Mouse (Mus musculus) left cerebral cortex, adult 8-10 months (tissue): ENCODE measurements around the gene Eef1akmt1. TPM values are rescaled to one million over a fixed set of nuclear protein-coding genes. Genes with fewer than 3 reads are reported as not detected.

Experiments used
- DNase-seq, 2 experiments: peaks; one replicate each; pipeline ENCODE4 v3.0.0; 2022; ENCODE audit warnings: low spot score in 2 of 2
- total RNA-seq, 4 experiments: library from RNA; stranded (reverse); gene quantifications; 2 replicates each; pipeline ENCODE4 v1.2.4; 2022

Gene Eef1akmt1
- total RNA-seq, 4 experiments from 2014 or later: 29.1 to 35.0 (median 29.7) TPM

DNA sequence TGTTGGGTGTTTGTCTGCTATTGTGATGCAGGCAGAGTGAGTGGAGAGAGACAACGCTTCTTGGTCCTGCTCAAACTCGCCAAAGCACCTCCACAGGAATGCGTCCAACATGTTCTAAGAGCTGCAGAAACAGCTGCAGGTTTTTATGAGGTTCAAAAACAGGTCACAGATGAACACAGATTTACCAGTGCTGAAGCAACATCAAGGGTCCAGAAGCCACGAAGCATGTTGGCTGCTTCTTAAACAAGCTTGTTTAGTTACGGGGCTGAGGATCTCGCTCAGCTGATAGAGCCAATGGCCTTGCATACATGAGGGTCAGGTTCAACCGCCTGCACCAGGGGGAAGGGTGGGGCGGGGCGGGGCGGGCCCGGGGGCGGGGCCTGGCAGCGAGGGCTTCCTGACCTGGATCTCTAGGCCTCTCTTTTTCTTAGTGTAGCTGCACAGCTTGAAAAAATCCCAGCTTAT, 24.8 kb downstream of the Eef1akmt1 start:
- no peak for DNase-seq

DNA sequence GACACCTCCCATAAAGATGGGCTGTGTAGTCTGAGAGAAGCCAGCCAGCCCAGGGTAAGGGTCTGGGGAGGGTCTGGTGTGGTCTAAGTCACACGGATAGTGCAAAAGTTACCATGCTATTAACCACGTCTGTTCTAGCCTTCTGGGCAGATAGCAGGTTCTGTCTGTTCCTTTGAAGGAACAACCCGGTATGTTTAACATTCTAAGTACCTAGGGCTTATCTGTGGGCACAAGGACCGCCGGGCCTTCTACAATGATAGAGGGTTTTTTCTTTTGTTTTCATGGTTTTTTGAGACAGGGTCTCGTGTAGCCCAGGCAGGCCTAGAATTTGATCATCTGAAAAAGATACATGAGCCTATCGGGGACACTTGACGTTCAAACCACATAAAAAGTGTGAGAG, 25.3 kb downstream of the Eef1akmt1 start:
- DNase-seq: no peak

DNA sequence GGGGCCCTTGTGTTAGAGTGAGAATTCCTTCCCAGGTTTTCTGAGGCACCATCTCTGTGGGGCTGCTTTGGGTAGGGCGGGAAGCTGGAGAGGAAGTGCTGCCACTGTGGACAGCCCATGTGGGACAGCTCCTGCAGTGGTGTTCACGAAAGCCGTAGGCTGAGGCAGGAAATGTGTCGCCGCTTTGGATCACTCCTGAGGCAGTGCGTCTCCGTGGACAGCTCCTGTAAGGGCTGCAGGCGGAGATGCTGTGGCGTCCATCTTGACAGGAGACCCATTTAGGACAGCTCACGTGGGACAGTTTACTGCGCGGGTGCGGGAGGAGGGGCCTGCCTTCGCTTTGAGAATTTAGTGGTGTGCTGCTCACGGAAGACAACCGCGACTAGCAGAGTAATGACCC, 25.9 kb downstream of the Eef1akmt1 start:
- DNase-seq: no peak

DNA sequence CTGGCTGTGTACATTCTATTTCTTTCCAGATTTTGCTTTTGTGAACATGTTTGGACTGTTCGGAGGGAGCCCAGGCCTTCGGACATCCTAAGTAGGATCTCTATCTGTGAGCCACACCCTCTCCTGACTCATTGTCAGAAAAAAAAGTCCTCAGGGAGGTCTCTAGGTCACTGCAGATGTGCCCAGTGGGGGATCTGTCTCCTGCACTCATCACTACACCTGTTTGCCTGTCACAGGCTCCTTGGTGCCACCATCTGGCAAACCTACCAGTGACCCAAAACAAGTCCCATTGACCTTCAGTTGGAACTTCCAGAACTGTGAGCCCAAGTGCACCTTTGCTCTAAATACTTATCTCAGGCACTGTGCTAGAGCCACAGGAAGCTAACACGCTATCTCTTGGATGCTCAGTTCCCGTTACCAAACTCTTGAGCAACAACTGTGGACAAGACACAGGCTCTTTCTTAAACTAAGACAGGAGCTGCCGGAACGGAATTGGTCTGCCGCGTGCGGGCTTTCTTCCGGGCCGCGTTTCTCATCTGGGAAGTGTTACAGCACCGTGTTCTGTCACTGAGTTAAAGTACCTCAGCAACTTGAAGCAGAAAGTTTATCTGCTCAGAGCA, 27.9 kb downstream of the Eef1akmt1 start:
- no peak for DNase-seq

DNA sequence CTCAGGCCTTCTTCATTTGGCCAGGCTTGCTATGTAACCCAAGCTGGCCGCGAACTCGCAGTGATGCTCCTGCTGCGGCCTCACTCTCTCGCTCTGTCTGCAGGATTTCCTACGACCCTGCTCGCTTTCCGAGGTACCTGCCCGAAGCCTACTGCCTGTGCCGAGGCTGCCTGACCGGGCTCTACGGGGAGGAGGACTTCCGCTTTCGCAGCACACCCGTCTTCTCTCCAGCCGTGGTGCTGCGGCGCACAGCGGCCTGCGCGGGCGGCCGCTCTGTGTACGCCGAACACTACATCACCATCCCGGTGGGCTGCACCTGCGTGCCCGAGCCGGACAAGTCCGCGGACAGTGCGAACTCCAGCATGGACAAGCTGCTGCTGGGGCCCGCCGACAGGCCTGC, 29.2 kb downstream of the Eef1akmt1 start:
- DNase-seq: no peak

DNA sequence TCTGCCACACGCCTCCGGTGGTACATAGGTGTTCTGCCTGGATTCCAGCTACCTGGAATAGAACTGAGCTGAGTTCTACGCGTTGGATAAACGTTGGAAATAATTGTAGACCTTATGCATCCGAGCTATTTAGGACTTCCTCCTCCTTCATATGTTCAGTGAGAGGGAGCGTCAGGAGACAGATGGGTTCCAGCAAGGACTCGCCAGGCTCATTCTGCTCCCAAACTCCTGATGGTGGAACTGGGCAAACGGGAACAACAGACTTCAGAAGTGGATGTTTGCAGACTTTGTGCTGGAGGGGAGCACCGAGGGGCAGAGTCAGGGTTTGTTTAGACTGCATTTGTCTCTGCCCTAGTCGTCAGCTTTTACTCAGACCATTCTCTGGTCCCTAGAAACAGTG, 30.7 kb downstream of the Eef1akmt1 start:
- peak in 1 of 2 experiments; percentile 63 for DNase-seq

DNA sequence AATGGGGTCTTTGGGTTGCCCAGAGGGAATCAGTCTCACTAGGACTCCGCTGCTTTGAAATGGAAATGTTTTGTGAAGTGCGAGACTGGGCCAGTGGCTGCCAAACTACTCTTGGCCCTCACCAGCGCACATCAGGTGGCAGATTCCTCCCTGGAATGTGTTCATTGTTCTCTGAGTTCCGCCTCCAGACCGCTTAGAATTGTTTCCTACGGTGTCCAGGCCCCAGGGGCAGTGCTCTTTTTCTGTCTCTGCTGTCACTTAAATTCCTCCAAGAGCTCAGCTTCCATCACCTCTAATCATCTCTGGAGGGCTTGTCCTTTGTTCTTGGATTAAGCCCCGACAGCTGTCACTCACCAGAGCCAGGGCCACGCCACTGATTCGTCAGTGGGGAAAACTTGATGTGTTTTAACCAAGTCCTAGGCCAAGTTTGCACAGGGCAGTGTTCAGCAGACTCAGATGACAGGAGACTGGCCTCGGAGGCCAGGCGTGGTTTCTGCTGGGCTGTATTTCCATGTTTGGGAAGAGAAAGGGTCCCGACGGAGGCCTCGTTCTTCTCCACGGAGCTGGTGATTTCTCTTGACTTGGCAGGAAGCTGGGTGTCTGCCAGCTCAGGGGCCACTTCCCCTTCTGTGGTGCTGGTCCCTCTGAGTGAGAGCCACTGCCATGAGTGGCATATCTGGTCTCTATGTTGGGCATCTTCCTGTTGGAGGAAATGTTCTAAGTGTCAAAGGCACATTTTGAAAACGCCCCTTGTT, 34.0 kb downstream of the Eef1akmt1 start:
- DNase-seq: no peak

DNA sequence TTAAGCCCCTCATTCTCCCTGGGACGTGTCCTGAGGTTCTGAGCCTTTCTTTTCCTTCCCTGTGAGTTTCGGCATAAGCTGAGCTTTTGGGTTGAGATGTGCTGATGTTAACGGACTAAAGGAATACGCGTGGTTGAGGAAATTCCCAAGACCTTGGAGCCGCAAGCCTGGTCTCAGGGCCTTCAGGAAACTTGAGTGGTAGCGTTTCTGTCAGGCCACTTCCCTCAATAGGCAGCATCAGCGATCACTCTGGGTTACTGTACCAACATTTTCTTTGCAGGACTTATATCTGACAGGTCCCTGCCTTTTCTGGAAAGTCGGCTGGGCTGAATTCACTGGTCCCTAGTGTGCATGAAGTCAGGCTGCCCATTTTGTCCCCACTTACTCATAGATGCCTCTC, 34.6 kb downstream of the Eef1akmt1 start:
- DNase-seq: no peak

DNA sequence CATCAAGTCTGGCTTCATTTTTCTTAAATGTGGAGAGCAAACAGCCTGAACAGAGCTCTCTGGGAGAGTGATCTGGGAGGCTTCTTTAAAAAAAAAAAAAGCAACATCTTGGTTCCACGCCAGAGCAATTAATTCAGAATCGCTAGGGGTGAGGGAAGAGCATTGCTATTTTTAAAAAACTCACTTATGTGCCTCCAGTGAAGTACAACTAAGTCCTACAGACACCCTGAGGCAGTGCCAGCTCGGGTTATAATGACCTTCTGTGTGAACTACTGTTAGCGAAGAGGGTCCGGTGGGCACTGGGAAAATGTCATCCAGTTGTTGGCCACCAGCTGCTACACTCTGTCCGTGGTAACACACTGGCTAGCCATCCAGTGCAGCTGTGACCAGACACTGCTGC, 35.8 kb downstream of the Eef1akmt1 start:
- DNase-seq: no peak

DNA sequence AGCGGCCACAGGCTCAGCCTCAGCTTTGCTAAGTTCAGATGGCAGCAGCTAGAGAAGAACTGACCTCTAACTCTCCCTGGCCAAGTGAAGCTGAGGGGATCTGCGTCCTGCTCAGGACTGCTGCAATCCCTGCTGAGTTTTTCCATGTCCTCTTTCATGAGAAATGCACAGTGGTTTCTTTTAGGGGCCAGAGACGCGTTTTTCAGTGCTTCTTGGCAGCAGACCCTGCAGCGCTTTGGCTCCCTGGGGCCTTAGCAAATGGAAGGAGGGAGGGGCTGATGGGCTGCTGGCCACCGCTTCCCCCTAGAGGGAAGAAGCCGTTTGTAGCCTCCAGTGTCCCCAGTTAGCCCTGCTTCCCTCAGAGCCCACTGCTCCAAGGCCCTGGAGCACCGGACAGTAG, 36.5 kb downstream of the Eef1akmt1 start:
- DNase-seq: no peak

DNA sequence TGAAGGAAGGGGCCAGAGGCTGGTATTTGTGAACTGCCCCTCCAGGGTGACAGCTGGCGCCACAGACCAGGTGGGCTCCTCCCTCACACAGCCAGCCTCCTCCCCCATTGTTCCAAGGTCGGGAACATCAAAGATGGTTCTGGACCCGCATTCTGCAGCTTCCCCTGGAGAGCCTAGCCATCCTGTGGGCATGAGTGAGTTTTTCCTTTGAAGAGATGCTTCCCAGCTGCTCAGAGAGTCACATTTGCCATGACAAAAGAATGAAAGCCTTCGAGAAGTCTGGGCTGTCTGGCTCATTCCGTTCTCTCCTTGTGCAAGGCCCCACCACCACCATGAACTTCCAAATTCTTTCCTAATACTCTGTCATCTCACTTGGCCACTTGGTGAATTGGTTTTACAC, 37.1 kb downstream of the Eef1akmt1 start:
- no peak for DNase-seq

DNA sequence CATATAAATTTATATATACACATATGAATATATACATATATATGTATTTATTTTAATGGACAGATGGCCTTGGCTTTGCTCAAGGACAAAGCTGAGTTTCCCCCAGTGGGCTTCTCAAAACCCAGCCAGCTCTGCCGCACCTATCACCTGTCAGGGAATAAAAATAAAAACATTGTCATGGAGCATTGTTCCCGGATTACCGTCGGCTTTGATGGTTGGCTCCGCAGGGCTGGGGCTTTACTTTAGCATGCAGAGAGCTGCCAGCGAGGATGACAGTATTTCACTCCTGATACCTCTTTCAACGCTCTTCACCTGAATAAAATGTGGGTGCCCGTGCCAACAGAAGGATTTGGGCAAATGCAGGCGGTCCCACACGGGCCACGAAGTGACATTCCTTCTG, 37.6 kb downstream of the Eef1akmt1 start:
- DNase-seq: no peak

DNA sequence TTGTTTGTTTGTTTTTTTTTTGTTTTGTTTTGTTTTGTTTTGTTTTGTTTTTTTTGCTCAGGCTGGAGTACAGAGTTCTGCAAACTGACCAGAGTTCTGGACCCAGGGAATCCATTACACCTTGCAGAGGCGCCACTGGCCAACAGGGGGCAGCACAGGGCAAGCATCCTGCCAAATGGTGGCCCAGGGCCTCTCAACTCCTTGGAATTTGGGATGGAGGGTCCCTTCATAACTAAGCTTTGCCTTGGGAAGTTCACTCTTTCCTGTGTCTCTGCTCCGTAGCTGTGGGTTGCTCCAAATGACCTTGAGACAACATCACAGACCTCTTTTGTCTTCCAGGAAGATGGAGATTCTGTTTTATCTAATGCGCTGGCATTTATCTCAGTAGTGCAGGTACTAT, 38.2 kb downstream of the Eef1akmt1 start:
- no peak for DNase-seq

DNA sequence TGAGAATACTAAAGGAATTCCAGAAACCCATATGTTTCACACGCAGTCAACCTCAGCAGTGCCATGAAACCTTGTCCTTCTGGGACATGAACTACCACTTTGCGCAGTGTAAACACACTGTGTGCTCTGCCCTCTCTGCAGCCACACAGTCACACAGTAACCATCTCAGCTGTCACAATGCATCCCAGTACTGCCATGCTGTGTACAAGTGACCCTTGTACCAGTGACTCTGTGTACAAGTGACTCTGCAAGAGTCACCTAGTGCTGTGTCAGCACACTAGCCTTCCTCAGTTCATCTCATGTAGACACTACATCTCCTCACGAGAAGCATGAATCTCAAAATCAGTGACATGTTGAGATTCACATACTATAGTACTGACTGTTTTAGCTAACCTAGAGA, 38.8 kb downstream of the Eef1akmt1 start:
- no peak for DNase-seq

DNA sequence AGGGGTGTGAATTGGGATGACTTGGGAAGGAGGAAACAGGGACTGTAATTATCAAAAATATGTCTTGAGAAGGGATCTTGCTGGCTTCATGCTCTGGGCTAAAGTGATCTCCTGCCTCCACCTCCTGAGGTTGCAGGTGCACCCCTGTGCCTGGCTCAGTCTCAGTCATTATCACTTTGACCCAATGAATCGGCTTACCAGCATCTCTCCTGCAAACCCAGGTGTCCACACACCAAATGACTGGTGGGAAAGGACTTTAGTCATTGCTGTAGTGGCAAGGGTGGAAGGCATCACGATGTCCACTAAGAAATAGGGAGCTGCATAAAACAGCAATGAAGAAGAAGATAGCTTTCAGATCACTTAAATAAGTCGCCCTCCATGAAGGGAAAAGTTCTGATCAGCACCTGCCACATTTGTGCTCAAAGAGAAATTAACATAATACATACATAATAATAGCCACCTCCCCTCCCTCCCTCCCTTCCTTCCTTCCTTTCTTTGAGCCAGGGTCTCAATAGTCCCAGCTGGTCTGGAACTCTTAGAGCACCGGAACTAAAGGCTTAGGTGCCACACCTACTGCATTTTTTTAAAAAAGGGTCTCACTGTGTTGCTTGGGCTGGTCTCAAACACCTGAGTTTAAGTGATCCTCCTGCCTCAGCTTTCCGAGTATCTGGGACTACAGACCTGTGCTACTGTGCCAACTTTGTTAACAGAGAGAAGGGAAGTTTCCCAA, 41.5 kb downstream of the Eef1akmt1 start:
- DNase-seq: no peak

DNA sequence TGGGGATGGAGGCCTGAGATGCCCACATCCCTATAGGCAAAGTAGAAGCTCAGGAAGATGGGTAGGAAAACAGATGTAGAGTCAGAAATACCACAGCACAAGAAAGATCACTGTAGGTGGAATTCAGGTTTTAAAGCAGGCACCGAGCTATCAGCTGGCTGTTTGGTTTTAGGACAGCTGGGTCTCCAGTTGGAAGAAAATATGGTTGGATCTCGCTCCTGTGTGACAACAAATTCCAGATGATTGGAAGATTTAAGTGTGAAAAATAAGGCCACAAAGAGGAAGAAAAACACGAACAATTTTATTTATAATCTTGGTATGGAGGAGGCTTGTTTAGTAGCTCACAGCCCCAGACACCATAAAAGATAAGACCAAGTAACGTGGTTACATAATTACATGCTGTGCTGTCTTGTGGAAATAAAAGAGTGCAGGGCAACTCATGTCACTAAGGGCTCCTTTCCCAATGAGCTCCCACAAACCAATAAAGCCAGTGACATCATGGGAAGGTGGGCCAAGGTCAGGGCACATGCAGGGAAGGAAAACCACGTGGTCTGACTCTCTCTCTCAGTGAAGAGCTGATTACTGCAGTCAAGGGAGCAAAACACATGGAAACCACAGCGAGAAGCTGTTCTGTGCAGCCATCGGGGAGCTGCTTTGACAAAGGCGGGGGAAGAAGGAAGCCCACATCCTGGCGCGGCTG, 42.2 kb downstream of the Eef1akmt1 start:
- peak; percentile 52 to 73 for DNase-seq

DNA sequence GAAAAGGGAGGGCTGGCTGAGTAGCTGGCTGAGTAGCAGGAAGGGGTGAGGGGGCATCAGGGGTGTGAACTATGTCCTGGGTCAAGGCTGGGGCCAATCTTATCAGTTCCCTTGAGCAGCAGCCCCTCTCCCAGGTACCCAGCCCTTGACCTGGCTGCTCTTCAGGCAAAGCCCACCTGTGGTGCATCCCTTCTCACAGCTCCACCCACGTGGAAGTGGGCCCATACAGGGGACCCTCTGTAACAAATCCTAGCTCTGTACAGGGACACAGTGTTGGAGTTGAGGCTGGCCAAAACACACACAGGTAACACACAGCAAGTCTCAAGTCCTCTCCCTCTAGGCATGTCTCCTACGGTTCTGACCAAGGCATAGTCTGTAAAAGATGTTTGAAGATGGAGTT, 43.8 kb downstream of the Eef1akmt1 start:
- DNase-seq: no peak

DNA sequence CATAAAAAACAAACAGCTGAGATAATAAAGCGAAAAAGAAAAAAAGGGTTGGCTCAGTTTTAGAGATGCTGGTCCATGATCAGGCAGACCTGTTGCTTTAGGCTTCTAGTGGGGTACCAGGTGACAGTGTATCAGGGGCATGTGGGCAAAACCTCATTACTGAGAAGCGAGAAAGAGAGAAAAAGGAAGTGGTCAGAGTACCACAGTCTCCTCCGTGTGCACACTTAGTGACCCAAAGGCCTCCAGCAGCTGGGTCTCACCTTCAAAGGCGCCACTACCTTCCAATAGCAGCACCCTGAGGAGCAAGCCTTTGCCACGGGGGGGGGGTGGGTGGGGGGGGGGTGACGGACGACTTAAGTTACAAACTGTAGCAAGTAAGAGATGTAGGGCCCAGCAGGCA, 44.3 kb downstream of the Eef1akmt1 start:
- DNase-seq: no peak

DNA sequence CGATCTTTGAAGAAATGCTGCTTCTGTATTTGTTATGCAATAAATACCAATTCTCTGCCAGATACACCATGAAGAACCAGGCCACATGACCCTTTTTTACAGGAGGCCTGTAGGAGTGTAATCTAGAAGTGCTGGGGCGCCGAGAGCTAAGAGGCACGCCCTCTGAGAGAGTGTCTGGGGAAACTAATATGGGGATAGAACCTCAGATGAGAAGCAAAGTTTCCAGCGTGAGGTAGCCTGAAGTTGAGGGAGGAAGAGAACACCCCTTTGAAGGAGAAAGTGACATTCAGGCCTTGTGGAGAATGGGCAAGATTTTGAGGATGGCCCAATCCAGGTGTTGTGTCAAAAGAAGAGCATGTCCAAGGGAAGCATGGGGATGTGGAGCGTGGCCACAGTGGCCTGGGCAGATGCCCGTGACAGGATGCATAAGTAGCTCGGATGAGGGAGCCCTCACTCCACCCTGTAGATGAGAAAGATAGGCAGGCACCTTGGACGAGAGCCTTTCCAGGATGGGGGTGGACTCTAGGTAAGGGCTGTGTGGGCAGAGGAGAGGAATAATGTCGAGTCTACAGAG, 45.3 kb downstream of the Eef1akmt1 start:
- DNase-seq: no peak

DNA sequence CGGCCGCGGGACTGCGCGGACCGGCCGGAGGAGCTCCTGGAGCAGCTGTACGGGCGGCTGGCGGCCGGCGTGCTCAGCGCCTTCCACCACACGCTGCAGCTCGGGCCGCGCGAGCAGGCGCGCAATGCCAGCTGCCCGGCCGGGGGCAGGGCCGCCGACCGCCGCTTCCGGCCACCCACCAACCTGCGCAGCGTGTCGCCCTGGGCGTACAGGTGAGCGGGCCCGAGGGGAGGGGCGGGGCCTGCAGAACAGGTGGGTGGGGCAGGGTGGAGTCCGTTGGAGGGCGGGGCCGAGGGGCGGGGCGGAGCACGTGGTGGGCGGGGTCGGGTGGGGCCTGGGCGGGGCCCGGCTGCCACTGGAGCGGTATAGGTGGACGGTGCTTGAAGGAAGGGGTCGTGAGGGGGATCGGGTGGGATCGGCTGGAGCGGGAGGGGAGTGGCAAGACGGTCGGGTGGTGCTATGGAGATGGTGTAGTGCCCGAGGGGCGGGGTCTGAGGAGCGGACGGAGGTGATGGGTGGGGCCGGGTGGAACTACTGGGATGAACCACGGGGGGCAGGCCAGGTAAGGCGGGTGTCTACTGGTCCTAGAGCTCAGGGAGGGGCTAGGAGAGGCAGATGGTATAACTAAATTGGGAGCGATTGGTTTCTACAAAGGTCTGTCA, 45.9 kb downstream of the Eef1akmt1 start:
- DNase-seq: peak in 1 of 2 experiments; percentile 89
